Mouse (Mus musculus) CH12F3 (cell line): ENCODE measurements around the gene Gm10229.
"Not testable (repeated sequence)": the region's sequence is repeated elsewhere in the genome, so short reads cannot be mapped to it uniquely, and the experiment has no call there.

Experiments
- in situ Hi-C: fragments of 300-500 bp; cut with MboI; formaldehyde crosslinking; loops from 2 replicates; pipeline ENCODE4 v1.14.3; 2020; ENCODE audit warnings: low sequenced_read_pairs

The Gm10229 gene

DNA sequence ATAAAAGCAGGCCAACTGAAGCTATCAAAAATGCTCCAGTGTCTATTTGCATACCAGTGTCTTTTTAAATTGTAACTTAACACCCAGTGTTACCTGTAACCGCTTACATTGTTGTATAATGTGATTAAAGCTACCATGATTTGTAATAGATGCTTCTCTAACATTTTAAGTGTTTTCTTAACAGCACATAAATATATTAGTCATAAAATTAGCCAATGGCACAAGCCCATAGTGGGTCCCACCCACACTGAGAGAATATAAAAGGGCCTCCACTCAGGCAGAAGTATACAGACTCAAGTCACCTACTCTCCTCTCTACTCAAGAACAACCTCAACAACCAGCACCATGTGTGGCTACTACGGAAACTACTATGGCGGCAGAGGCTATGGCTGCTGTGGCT lies at the start of gene Gm10229:
Gene Gm10229 (plus strand): TSS at position 301 of the 400 bp plus-strand sequence.
- in situ Hi-C loops, result not testable (repeated sequence)

DNA sequence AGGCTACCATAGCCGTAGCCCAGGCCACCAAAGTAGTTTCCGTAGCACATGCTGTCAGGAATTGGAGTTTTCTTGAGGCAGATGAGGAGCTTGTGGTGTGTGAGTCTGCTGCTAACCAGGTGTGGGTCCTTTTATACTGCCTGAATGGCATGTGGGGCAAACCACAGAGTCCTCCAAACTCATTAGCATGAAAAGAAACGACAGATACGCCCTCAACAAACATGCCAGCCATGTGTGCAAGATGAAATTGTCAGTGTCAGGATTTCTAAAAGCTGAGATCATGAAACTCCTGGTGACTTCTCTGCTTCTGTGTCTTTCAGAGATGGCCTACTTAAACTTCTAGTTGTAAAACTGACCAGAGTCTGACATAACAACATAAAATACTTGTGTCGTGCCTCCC lies 4.4 kb upstream of the Gm10229 start, which contains the start of gene Krtap22-2:
Gene Krtap22-2 (minus strand): TSS at position 101 of the 400 bp plus-strand sequence.
- in situ Hi-C loops, result no loop called here

DNA sequence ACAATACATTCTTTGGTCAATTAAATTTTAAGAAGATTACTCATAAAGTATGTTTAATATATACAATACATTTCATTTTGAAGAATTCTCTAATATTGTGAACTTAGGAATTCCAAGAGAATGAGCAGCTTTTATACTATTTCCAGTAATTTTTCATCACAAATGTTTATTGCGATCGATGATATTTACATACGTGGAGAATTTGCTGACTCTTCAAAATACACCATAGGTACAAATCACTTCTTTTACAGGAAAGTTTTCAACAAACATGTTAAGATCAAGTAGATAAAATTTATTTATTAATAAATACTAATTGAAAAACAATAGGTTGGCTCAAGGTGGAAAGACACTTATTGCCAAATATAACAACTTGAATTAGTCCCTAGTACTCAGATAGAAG lies 1.1 kb upstream of the Gm10229 start:
- in situ Hi-C loops, result no loop called here

DNA sequence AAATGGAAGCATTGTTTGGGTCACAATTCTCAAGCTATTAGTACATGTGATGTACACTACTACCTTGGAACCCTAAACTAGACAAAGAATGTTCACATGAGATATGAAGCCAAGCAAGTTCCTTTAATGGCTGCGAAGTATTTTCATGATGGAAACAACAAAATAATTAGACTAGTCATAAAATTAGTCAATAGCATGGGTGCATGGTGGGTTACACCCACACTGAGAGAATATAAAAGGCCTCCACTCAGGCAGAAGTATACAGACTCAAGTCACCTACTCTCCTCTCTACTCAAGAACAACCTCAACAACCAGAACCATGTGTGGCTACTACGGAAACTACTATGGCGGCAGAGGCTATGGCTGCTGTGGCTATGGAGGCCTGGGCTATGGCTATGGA lies 16.3 kb downstream of the Gm10229 start, which contains the start of gene Krtap6-1:
Gene Krtap6-1 (plus strand): TSS at position 301 of the 400 bp plus-strand sequence.
- in situ Hi-C loops, result not testable (repeated sequence)

DNA sequence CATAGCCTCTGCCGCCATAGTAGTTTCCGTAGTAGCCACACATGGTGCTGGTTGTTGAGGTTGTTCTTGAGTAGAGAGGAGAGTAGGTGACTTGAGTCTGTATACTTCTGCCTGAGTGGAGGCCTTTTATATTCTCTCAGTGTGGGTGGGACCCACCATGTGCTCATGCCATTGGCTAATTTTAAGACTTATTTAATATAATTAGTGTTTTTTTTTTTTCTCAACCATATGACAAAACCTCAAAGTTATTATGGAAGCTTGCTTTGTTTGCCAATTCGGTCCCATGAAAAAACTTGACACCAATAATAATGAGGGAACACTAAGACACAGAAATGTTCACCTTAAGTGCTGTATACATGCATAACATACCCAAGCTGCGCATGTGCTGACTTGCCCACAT lies 26.3 kb downstream of the Gm10229 start, which contains the start of gene Gm10228:
Gene Gm10228 (minus strand): TSS at position 101 of the 400 bp plus-strand sequence.
- in situ Hi-C loops, result not testable (repeated sequence)

GRCm38 (mm10) chr16:89047783-89048182 lies 32.7 kb downstream of the Gm10229 start, which contains the start of gene Krtap6-5:
Krtap6-5 (minus strand) TSS chr16:89047883.
- in situ Hi-C loops, result no loop called here

DNA sequence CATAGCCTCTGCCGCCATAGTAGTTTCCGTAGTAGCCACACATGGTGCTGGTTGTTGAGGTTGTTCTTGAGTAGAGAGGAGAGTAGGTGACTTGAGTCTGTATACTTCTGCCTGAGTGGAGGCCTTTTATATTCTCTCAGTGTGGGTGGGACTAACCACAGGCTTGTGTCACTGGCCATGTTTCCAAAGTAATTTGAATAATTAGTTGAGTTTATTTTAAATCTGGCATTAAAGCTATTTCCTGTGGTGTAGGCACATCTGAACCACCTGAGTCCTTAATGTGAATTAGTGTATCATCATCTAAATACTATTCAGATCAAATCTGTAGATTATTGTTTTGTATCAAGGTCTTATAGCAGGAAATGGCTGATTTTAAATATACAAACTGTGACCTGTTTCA lies 48.8 kb downstream of the Gm10229 start, which contains the start of gene 1110025L11Rik:
Gene 1110025L11Rik (minus strand): TSS at position 101 of the 400 bp plus-strand sequence.
- in situ Hi-C loops, result not testable (repeated sequence)
